Mouse (Mus musculus): ENCODE data around the gene Calr3. TPM values are rescaled to one million over a fixed set of nuclear protein-coding genes. Genes with fewer than 3 reads are reported as not detected.
A peak's percentile ranks its signal among the peaks of the same experiment; 100 is the strongest.

The Calr3 gene
- polyA plus RNA-seq, 1 experiment from 2014 or later = 1.7 TPM

- no peaks in the 10 kb centered on the region for H3K27me3 ChIP-seq (ENCODE audit: control insufficient read depth, insufficient read depth, low read length)
- peak within 1 kb of the TSS; percentile 81 for H3K9ac ChIP-seq (ENCODE audit: low read length)
- no peaks in the 10 kb centered on the region for H3K36me3 ChIP-seq (ENCODE audit: control insufficient read depth, insufficient read depth, low read length)
- peak within 1 kb of the TSS; percentile 92 for H3K4me3 ChIP-seq (ENCODE audit: low read depth, low read length)
- peak within 1 kb of the TSS; percentile 76 for H3K4me2 ChIP-seq (ENCODE audit: low read depth, low read length, severe bottlenecking)
- under 1% methylated on average over 48 of the region's 48 CpGs for WGBS
- H3K4me1 ChIP-seq (replicated peaks; ENCODE audit: control insufficient read depth, insufficient read depth, low read length) = peaks cover 11% of the 10 kb centered on the region
- no peaks in the 10 kb centered on the region for H3K9me3 ChIP-seq (ENCODE audit: control insufficient read depth, low read length)
- DNase-seq (ENCODE audit: low spot score) (peak; percentile 99), ATAC-seq (replicated peaks; ENCODE audit: low FRiP score) (peak; percentile 98)
- peak within 1 kb of the TSS; percentile 57; the same call in 1 of the 2 replicates for H3K27ac ChIP-seq (ENCODE audit: low read depth, low read length)
These were observed 22.0 kb downstream of the Calr3 start, which contains the start of gene Eps15l1 for GRCm38 (mm10) chr8:72421362-72422335. TSS of gene Eps15l1 (minus strand) at chr8:72421460.

- WGBS = 2% methylated on average over 73 of the region's 73 CpGs
- H3K4me2 ChIP-seq (ENCODE audit: low read depth, low read length, severe bottlenecking) = peak overlapping the region; percentile 76
- peak overlapping the region; percentile 57; the same call in 1 of the 2 replicates for H3K27ac ChIP-seq (ENCODE audit: low read depth, low read length)
- H3K4me3 ChIP-seq (ENCODE audit: low read depth, low read length) = peak overlapping the region; percentile 92
- DNase-seq (ENCODE audit: low spot score) = no peak
- no peaks in the 10 kb centered on the region for H3K27me3 ChIP-seq (ENCODE audit: control insufficient read depth, insufficient read depth, low read length)
- peak; percentile 77 for ATAC-seq (replicated peaks; ENCODE audit: low FRiP score)
- H3K9ac ChIP-seq (ENCODE audit: low read length) = peak overlapping the region; percentile 81
- no peaks in the 10 kb centered on the region for H3K9me3 ChIP-seq (ENCODE audit: control insufficient read depth, low read length)
- peaks cover 12% of the 10 kb centered on the region for H3K4me1 ChIP-seq (replicated peaks; ENCODE audit: control insufficient read depth, insufficient read depth, low read length)
- no peaks in the 10 kb centered on the region for H3K36me3 ChIP-seq (ENCODE audit: control insufficient read depth, insufficient read depth, low read length)
These were observed 22.9 kb downstream of the Calr3 start for GRCm38 (mm10) chr8:72420571-72421361.

GRCm38 (mm10) chr8:72418073-72418472, 25.6 kb downstream of the Calr3 start:
- DNase-seq (ENCODE audit: low spot score) (no peak), ATAC-seq (replicated peaks; ENCODE audit: low FRiP score) (no peak)
- Histone ChIP-seq H3K27ac (ENCODE audit: low read depth, low read length) (no peak overlapping the region), H3K9ac (ENCODE audit: low read length) (no peak overlapping the region), H3K9me3 (ENCODE audit: control insufficient read depth, low read length) (no peaks in the 10 kb centered on the region), H3K4me1 (replicated peaks; ENCODE audit: control insufficient read depth, insufficient read depth, low read length) (peaks cover 12% of the 10 kb centered on the region), H3K4me3 (ENCODE audit: low read depth, low read length) (no peak overlapping the region), H3K4me2 (ENCODE audit: low read depth, low read length, severe bottlenecking) (no peak overlapping the region), H3K36me3 (ENCODE audit: control insufficient read depth, insufficient read depth, low read length) (no peaks in the 10 kb centered on the region), H3K27me3 (ENCODE audit: control insufficient read depth, insufficient read depth, low read length) (no peaks in the 10 kb centered on the region)
- 97% methylated on average over 4 of the region's 4 CpGs for WGBS

- no peak; the same call in 1 of the 2 replicates for ATAC-seq (replicated peaks; ENCODE audit: low FRiP score)
- no peak overlapping the region for H3K4me3 ChIP-seq (ENCODE audit: low read depth, low read length)
- DNase-seq (ENCODE audit: low spot score) = no peak
- H3K36me3 ChIP-seq (ENCODE audit: control insufficient read depth, insufficient read depth, low read length) = no peaks in the 10 kb centered on the region
- H3K4me1 ChIP-seq (replicated peaks; ENCODE audit: control insufficient read depth, insufficient read depth, low read length) = peaks cover 11% of the 10 kb centered on the region
- H3K9me3 ChIP-seq (ENCODE audit: control insufficient read depth, low read length) = no peaks in the 10 kb centered on the region
- 68% methylated on average over 2 of the region's 2 CpGs for WGBS
- H3K4me2 ChIP-seq (ENCODE audit: low read depth, low read length, severe bottlenecking) = no peak overlapping the region
- H3K27me3 ChIP-seq (ENCODE audit: control insufficient read depth, insufficient read depth, low read length) = no peaks in the 10 kb centered on the region
- no peak overlapping the region for H3K27ac ChIP-seq (ENCODE audit: low read depth, low read length)
- no peak overlapping the region; the same call in 1 of the 2 replicates for H3K9ac ChIP-seq (ENCODE audit: low read length)
These were observed 28.4 kb downstream of the Calr3 start for GRCm38 (mm10) chr8:72415252-72415651.

- Histone ChIP-seq H3K4me1 (replicated peaks; ENCODE audit: control insufficient read depth, insufficient read depth, low read length) (peaks cover 5% of the 10 kb centered on the region), H3K27me3 (ENCODE audit: control insufficient read depth, insufficient read depth, low read length) (no peaks in the 10 kb centered on the region), H3K4me2 (ENCODE audit: low read depth, low read length, severe bottlenecking) (no peak overlapping the region), H3K9ac (ENCODE audit: low read length) (no peak overlapping the region), H3K36me3 (ENCODE audit: control insufficient read depth, insufficient read depth, low read length) (no peaks in the 10 kb centered on the region), H3K9me3 (ENCODE audit: control insufficient read depth, low read length) (no peaks in the 10 kb centered on the region), H3K4me3 (ENCODE audit: low read depth, low read length) (no peak overlapping the region), H3K27ac (ENCODE audit: low read depth, low read length) (no peak overlapping the region)
- DNase-seq (ENCODE audit: low spot score) (no peak), ATAC-seq (replicated peaks; ENCODE audit: low FRiP score) (0 out of 2 replicates have a peak, but pooled peaks have one; percentile 22)
- WGBS = 93% methylated on average over 7 of the region's 7 CpGs
These were observed 29.8 kb downstream of the Calr3 start for GRCm38 (mm10) chr8:72413839-72414238.

- H3K9ac ChIP-seq (ENCODE audit: low read length) = no peak overlapping the region
- DNase-seq (ENCODE audit: low spot score) = no peak
- H3K27me3 ChIP-seq (ENCODE audit: control insufficient read depth, insufficient read depth, low read length) = no peaks in the 10 kb centered on the region
- H3K4me2 ChIP-seq (ENCODE audit: low read depth, low read length, severe bottlenecking) = no peak overlapping the region
- no peaks in the 10 kb centered on the region for H3K4me1 ChIP-seq (replicated peaks; ENCODE audit: control insufficient read depth, insufficient read depth, low read length)
- WGBS = 76% methylated on average over 3 of the region's 3 CpGs
- no peak overlapping the region for H3K27ac ChIP-seq (ENCODE audit: low read depth, low read length)
- H3K36me3 ChIP-seq (ENCODE audit: control insufficient read depth, insufficient read depth, low read length) = no peaks in the 10 kb centered on the region
- no peak for ATAC-seq (replicated peaks; ENCODE audit: low FRiP score)
- H3K9me3 ChIP-seq (ENCODE audit: control insufficient read depth, low read length) = no peaks in the 10 kb centered on the region
- H3K4me3 ChIP-seq (ENCODE audit: low read depth, low read length) = no peak overlapping the region
These were observed 34.2 kb downstream of the Calr3 start for GRCm38 (mm10) chr8:72409443-72409842.

- no peaks in the 10 kb centered on the region for H3K4me1 ChIP-seq (replicated peaks; ENCODE audit: control insufficient read depth, insufficient read depth, low read length)
- H3K4me3 ChIP-seq (ENCODE audit: low read depth, low read length) = no peak overlapping the region
- WGBS = 97% methylated on average over 1 of the region's 1 CpGs
- ATAC-seq (replicated peaks; ENCODE audit: low FRiP score) (no peak), DNase-seq (ENCODE audit: low spot score) (no peak)
- H3K9ac ChIP-seq (ENCODE audit: low read length) = no peak overlapping the region
- H3K4me2 ChIP-seq (ENCODE audit: low read depth, low read length, severe bottlenecking) = no peak overlapping the region
- no peaks in the 10 kb centered on the region for H3K27me3 ChIP-seq (ENCODE audit: control insufficient read depth, insufficient read depth, low read length)
- no peak overlapping the region for H3K27ac ChIP-seq (ENCODE audit: low read depth, low read length)
- no peaks in the 10 kb centered on the region for H3K9me3 ChIP-seq (ENCODE audit: control insufficient read depth, low read length)
- no peaks in the 10 kb centered on the region for H3K36me3 ChIP-seq (ENCODE audit: control insufficient read depth, insufficient read depth, low read length)
These were observed 35.8 kb downstream of the Calr3 start for GRCm38 (mm10) chr8:72407878-72408277.

GRCm38 (mm10) chr8:72402981-72403380, 40.7 kb downstream of the Calr3 start:
- no peaks in the 10 kb centered on the region for H3K9me3 ChIP-seq (ENCODE audit: control insufficient read depth, low read length)
- no peaks in the 10 kb centered on the region; the same call in 1 of the 2 replicates for H3K36me3 ChIP-seq (ENCODE audit: control insufficient read depth, insufficient read depth, low read length)
- H3K27me3 ChIP-seq (ENCODE audit: control insufficient read depth, insufficient read depth, low read length) = no peaks in the 10 kb centered on the region
- ATAC-seq (replicated peaks; ENCODE audit: low FRiP score) = no peak
- no peak overlapping the region for H3K9ac ChIP-seq (ENCODE audit: low read length)
- H3K4me3 ChIP-seq (ENCODE audit: low read depth, low read length) = no peak overlapping the region
- H3K27ac ChIP-seq (ENCODE audit: low read depth, low read length) = no peak overlapping the region
- H3K4me1 ChIP-seq (replicated peaks; ENCODE audit: control insufficient read depth, insufficient read depth, low read length) = 0 out of 2 replicates have a peak, but pooled peaks cover 2% of the 10 kb centered on the region
- WGBS = 92% methylated on average over 3 of the region's 3 CpGs
- H3K4me2 ChIP-seq (ENCODE audit: low read depth, low read length, severe bottlenecking) = no peak overlapping the region
- no peak for DNase-seq (ENCODE audit: low spot score)

Measured in forebrain, embryonic 11.5 days (tissue).